Mouse (Mus musculus): ENCODE data around the gene Tnfrsf13b. TPM values are rescaled to one million over a fixed set of nuclear protein-coding genes. Genes with fewer than 3 reads are reported as not detected.
"Not testable (repeated sequence)": the region's sequence is repeated elsewhere in the genome, so short reads cannot be mapped to it uniquely, and the experiment has no call there.

Tnfrsf13b gene
- polyA plus RNA-seq, 1 experiment from 2014 or later = 0.76 TPM

DNA sequence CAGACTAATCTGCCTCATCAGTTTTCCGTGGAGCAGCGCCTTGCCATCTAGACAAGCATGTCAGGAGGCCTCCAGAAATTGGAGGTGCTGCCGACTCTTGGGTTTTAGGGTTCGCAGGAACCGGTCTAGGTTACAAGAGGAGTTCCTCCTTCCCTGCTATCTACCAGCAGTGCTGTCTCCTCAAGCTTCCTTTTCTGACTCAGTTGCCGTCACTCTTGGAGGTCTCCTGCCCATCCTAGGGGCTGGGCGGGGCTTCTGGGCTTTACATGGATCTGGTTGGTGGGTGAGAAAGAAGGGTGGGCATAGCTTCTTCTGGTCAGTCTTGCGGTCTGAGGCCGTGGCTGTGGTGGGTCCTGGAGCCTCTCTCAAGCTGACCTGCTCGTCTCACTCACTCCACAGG, 2.8 kb downstream of the Tnfrsf13b start:
- H3K4me3 ChIP-seq (replicated peaks) = no peak overlapping the region
- no peaks in the 10 kb centered on the region for H3K27me3 ChIP-seq
- H3K4me1 ChIP-seq (replicated peaks) = no peaks in the 10 kb centered on the region
- H3K9ac ChIP-seq (replicated peaks) = no peak overlapping the region
- H3K27ac ChIP-seq = no peak overlapping the region
- no peak for ATAC-seq (ENCODE audit: insufficient number of reproducible peaks, insufficient read depth, low FRiP score, low TSS enrichment, low read depth)
- H3K36me3 ChIP-seq = no peaks in the 10 kb centered on the region
- no peaks in the 10 kb centered on the region for H3K9me3 ChIP-seq
- WGBS = 50% methylated on average over 10 of the region's 10 CpGs
- H3K4me2 ChIP-seq = no peak overlapping the region

GRCm38 (mm10) chr11:61130646-61131045, 4.1 kb downstream of the Tnfrsf13b start:
- not testable (repeated sequence) for ATAC-seq (ENCODE audit: insufficient number of reproducible peaks, insufficient read depth, low FRiP score, low TSS enrichment, low read depth); H3K27me3 ChIP-seq; H3K27ac ChIP-seq; H3K9ac ChIP-seq (replicated peaks); H3K4me2 ChIP-seq; H3K36me3 ChIP-seq; H3K4me1 ChIP-seq (replicated peaks); H3K4me3 ChIP-seq (replicated peaks); H3K9me3 ChIP-seq
- 81% methylated on average over 4 of the region's 4 CpGs for WGBS

GRCm38 (mm10) chr11:61132943-61133342, 6.4 kb downstream of the Tnfrsf13b start:
- H3K4me1 ChIP-seq (replicated peaks) = no peaks in the 10 kb centered on the region
- H3K4me2 ChIP-seq = no peak overlapping the region
- no peaks in the 10 kb centered on the region for H3K27me3 ChIP-seq
- H3K27ac ChIP-seq = no peak overlapping the region
- ATAC-seq (ENCODE audit: insufficient number of reproducible peaks, insufficient read depth, low FRiP score, low TSS enrichment, low read depth) = no peak
- WGBS = 74% methylated on average over 2 of the region's 2 CpGs
- H3K4me3 ChIP-seq (replicated peaks) = no peak overlapping the region
- no peak overlapping the region for H3K9ac ChIP-seq (replicated peaks)
- no peaks in the 10 kb centered on the region for H3K36me3 ChIP-seq
- no peaks in the 10 kb centered on the region for H3K9me3 ChIP-seq

DNA sequence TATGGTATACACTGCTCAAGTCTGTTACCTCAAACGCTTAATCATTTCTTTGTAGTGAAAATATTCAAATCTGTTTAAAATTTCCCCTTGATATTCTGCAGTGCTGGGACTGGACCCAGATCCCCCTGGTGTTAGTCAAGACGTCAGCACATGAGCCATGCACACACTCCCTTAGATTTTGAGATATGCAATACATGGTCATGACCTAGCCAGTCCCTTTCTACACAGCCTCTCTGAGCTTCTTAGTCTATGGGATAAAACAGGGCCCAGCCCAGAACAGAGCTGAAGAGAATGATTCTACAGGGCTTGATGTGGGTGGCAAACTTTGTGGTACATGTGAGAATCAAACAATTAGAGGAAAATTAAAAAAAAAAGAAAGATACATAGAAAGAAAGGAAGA, 15.1 kb downstream of the Tnfrsf13b start:
- Histone ChIP-seq H3K36me3 (no peaks in the 10 kb centered on the region), H3K27ac (no peak overlapping the region), H3K4me1 (replicated peaks) (peaks cover 1% of the 10 kb centered on the region; the same call in 1 of the 2 replicates), H3K4me2 (no peak overlapping the region), H3K9ac (replicated peaks) (no peak overlapping the region), H3K4me3 (replicated peaks) (no peak overlapping the region), H3K27me3 (peaks cover 10% of the 10 kb centered on the region), H3K9me3 (no peaks in the 10 kb centered on the region)
- WGBS = 78% methylated on average over 2 of the region's 2 CpGs
- ATAC-seq (ENCODE audit: insufficient number of reproducible peaks, insufficient read depth, low FRiP score, low TSS enrichment, low read depth) = no peak

DNA sequence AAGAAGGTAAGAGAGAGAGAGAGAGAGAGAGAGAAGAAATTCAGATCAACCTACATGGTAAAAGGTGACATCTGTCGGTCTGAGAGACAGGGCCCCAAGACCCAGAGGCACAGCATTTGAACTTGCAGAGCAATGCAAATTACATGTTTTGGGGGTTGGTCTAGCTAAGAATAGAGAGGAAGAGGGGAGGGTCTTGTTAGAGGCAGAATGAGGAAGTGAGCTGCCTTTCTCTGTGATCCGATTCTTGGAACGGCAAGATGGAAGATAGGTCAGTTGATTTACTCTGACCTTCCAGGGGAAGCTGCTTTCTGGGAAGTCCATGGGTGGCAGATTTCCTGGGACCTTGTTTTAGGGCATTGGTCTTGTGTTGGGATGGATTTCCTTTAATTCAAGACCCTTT, 15.7 kb downstream of the Tnfrsf13b start:
- Histone ChIP-seq H3K9ac (replicated peaks) (no peak overlapping the region), H3K27ac (no peak overlapping the region), H3K4me3 (replicated peaks) (no peak overlapping the region), H3K4me1 (replicated peaks) (peaks cover 7% of the 10 kb centered on the region; the same call in 1 of the 2 replicates), H3K27me3 (peaks cover 16% of the 10 kb centered on the region), H3K9me3 (no peaks in the 10 kb centered on the region), H3K4me2 (no peak overlapping the region), H3K36me3 (no peaks in the 10 kb centered on the region)
- 77% methylated on average over 3 of the region's 3 CpGs for WGBS
- ATAC-seq (ENCODE audit: insufficient number of reproducible peaks, insufficient read depth, low FRiP score, low TSS enrichment, low read depth) = no peak

DNA sequence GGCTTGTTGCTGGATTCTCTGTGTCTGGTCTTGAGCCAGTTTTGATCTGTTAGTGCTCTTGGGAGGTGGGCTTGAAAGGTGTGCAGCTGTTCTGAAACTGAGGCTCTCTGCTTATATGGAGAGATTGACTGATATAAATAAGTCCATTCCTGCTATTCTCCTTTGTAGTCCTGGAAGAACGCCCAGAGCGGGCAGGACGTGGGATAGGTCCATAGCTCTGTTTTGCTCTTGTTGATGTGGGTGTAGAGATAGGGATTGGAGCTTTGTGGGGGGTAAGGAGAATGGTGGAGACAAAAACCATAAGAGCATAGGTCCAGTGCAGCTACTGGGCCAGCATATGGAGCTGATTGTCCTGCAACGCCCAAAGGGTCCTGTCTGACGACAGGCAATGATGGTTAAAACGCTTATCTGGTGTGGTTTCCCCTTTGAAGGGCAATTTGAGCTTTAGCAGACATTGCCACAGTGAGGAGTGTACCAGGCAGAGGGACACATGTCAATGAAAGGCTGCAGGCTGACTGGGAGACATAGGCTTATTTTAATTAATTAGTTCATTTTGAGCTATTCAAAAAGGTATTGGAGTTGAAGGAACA, 16.5 kb downstream of the Tnfrsf13b start:
- H3K4me1 ChIP-seq (replicated peaks) = peaks cover 9% of the 10 kb centered on the region; the same call in 1 of the 2 replicates
- WGBS = 52% methylated on average over 6 of the region's 6 CpGs
- ATAC-seq (ENCODE audit: insufficient number of reproducible peaks, insufficient read depth, low FRiP score, low TSS enrichment, low read depth) = no peak

DNA sequence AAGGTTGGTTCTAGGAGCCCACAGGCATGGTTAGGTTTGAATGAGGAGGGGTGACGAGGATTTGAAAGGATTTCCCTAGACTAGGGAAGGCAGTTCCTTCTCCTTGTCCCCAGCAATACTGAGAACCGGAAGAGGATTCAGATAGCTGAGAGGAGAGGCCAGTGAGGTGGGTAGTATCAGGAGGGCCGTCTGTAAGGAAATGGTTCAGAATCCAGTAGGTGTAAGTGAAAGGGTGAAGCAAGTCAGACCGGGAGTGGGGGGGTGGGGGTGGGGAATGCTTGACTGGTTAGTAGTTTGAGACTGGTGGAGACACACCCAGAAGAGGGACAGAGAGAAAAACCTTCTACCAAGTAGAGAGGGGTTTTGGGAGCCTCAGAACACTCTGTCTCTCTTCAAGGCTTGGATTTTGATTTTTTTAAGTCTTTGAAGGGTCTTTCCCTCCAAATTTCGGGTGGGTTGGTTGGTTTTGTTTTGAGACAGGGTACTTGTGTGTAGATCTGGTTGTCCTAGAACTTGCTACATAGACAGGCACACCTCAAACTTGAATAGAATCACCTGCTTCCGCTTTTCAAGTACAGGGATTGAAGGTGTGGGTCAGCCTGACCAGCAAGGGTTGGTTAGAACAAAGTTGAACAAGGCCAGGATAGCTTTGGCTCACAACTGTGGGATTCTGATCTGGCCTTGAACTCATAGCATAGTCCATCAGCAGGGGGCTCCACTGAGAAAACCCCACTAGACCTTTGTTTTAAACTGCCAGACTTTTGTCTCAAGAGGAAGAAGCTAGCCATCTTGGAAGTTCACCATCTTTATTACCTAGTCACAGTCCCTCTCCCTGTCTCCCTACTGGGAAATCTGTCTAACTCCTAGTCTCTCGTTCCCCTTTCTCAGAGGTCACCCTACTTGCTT, 17.3 kb downstream of the Tnfrsf13b start:
- Histone ChIP-seq H3K4me3 (replicated peaks) (no peak overlapping the region), H3K9me3 (no peaks in the 10 kb centered on the region), H3K27me3 (peaks cover 29% of the 10 kb centered on the region)

More for the DNA sequence above, 16.5 kb downstream of the Tnfrsf13b start:
- Histone ChIP-seq H3K4me2 (no peak overlapping the region), H3K27me3 (peaks cover 22% of the 10 kb centered on the region), H3K36me3 (no peaks in the 10 kb centered on the region), H3K27ac (no peak overlapping the region), H3K9me3 (no peaks in the 10 kb centered on the region), H3K9ac (replicated peaks) (no peak overlapping the region), H3K4me3 (replicated peaks) (no peak overlapping the region)

GRCm38 (mm10) chr11:61145551-61145950, 19.0 kb downstream of the Tnfrsf13b start:
- H3K4me2 ChIP-seq = no peak overlapping the region
- H3K36me3 ChIP-seq = no peaks in the 10 kb centered on the region
- H3K9ac ChIP-seq (replicated peaks) = no peak overlapping the region
- ATAC-seq (ENCODE audit: insufficient number of reproducible peaks, insufficient read depth, low FRiP score, low TSS enrichment, low read depth) = no peak
- H3K9me3 ChIP-seq = no peaks in the 10 kb centered on the region
- 71% methylated on average over 8 of the region's 8 CpGs for WGBS
- no peak overlapping the region for H3K27ac ChIP-seq
- no peak overlapping the region for H3K4me3 ChIP-seq (replicated peaks)
- H3K4me1 ChIP-seq (replicated peaks) = peaks cover 9% of the 10 kb centered on the region; the same call in 1 of the 2 replicates
- peaks cover 33% of the 10 kb centered on the region for H3K27me3 ChIP-seq

More for the DNA sequence above, 17.3 kb downstream of the Tnfrsf13b start:
- Histone ChIP-seq H3K9ac (replicated peaks) (no peak overlapping the region), H3K4me2 (no peak overlapping the region), H3K27ac (no peak overlapping the region), H3K36me3 (no peaks in the 10 kb centered on the region), H3K4me1 (replicated peaks) (peaks cover 9% of the 10 kb centered on the region; the same call in 1 of the 2 replicates)
- 69% methylated on average over 7 of the region's 7 CpGs for WGBS
- no peak for ATAC-seq (ENCODE audit: insufficient number of reproducible peaks, insufficient read depth, low FRiP score, low TSS enrichment, low read depth)

- 12% methylated on average over 20 of the region's 20 CpGs for WGBS
- Histone ChIP-seq H3K9ac (replicated peaks) (peak overlapping the region; percentile 54; the same call in 1 of the 2 replicates), H3K4me1 (replicated peaks) (peaks cover 9% of the 10 kb centered on the region; the same call in 1 of the 2 replicates), H3K27ac (no peak overlapping the region), H3K4me2 (peak overlapping the region; percentile 75), H3K4me3 (replicated peaks) (peak overlapping the region; percentile 42), H3K36me3 (peaks cover 8% of the 10 kb centered on the region), H3K9me3 (no peaks in the 10 kb centered on the region), H3K27me3 (peaks cover 33% of the 10 kb centered on the region)
- peak; percentile 42; the same call in 1 of the 2 replicates for ATAC-seq (ENCODE audit: insufficient number of reproducible peaks, insufficient read depth, low FRiP score, low TSS enrichment, low read depth)
Measured at GRCm38 (mm10) chr11:61146645-61147299, 20.2 kb downstream of the Tnfrsf13b start.

DNA sequence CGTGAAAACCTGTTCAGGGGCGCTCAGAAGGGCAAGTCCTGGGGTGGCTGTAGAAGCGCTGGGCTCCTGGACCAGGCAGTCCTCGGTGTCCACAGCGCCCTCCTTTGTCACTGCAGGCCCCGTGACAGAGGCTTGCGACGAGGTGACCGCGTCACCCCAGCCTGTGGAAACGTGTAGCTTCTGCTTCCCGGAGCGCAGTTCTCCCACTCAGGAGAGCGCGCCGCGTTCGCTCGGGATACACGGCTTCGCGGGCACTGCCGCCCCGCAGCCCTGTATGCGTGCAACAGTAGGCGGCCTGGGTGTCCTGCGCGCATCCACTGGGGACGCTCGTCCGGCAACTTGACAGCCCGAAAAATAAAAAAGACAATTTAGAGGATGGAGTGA, 20.7 kb downstream of the Tnfrsf13b start:
- Histone ChIP-seq H3K36me3 (peaks cover 13% of the 10 kb centered on the region), H3K9ac (replicated peaks) (peak overlapping the region; percentile 54), H3K9me3 (no peaks in the 10 kb centered on the region), H3K4me1 (replicated peaks) (peaks cover 9% of the 10 kb centered on the region; the same call in 1 of the 2 replicates), H3K27ac (no peak overlapping the region), H3K27me3 (peaks cover 33% of the 10 kb centered on the region), H3K4me2 (peak overlapping the region; percentile 75), H3K4me3 (replicated peaks) (peak overlapping the region; percentile 42)
- 8% methylated on average over 32 of the region's 32 CpGs for WGBS
- ATAC-seq (ENCODE audit: insufficient number of reproducible peaks, insufficient read depth, low FRiP score, low TSS enrichment, low read depth) = peak; percentile 68; the same call in 1 of the 2 replicates
